ENCODE assay signal across 17 mouse cellular contexts in genomic region chr7:83007540-83007939, GRCm38 (mm10).
"Had no signal": no experiment of that assay in that cellular context is flagged by ENCODE, and none has a peak within 500 bp of the region (broad histone marks: within the 10 kb centered on the region; RNA-seq: fewer than 3 reads in every experiment).

No protein-coding gene starts in this region.

- ATAC-seq: liver, embryonic 12.5 days; liver, postnatal 0 days; lung, postnatal 0 days; midbrain, embryonic 13.5 days; midbrain, embryonic 15.5 days; midbrain, embryonic 16.5 days had no signal

- DNase-seq: left cerebral cortex, postnatal 4 days; liver; liver, embryonic 13.5 days; liver, postnatal 0 days; lung, adult 18-20 months; lung, adult 2 months; lung, embryonic 14.5 days; lung, postnatal 10 days; lung, postnatal 14 days; lung, postnatal 36 days; lung, postnatal 4 days; midbrain, embryonic 14.5 days had no signal
